Mouse (Mus musculus) midbrain, embryonic 10.5 days (tissue): Measurements from ENCODE around the gene Bclaf3. TPM values are rescaled to one million over a fixed set of nuclear protein-coding genes. Genes with fewer than 3 reads are reported as not detected.

Source experiments
- DNase-seq: peaks from one replicate; pipeline ENCODE4 v3.0.0-alpha.2; 2017; ENCODE audit warnings: low spot score
- H3K27ac ChIP-seq: fragments of 300-500 bp; sonication (generic); replicated peaks from 2 replicates; pipeline ENCODE4 v1.5.1; 2016; ENCODE audit warnings: mild to moderate bottlenecking
- H3K27me3 ChIP-seq: fragments of 300-500 bp; sonication (generic); 2 replicates; pipeline ENCODE4 v1.6.1; 2016; ENCODE audit warnings: low read depth, mild to moderate bottlenecking; ENCODE audit not compliant: poor library complexity, severe bottlenecking
- H3K36me3 ChIP-seq: fragments of 300-500 bp; sonication (generic); 2 replicates; pipeline ENCODE4 v1.6.1; 2016; ENCODE audit warnings: mild to moderate bottlenecking, moderate library complexity
- H3K4me1 ChIP-seq: fragments of 300-500 bp; sonication (generic); 2 replicates; pipeline ENCODE4 v1.6.1; 2016
- H3K4me3 ChIP-seq: fragments of 300-500 bp; sonication (generic); 2 replicates; pipeline ENCODE4 v1.5.1; 2016; ENCODE audit warnings: mild to moderate bottlenecking, moderate library complexity
- H3K9me3 ChIP-seq: fragments of 300-500 bp; sonication (generic); replicated peaks from 2 replicates; pipeline ENCODE4 v1.6.1; 2016; ENCODE audit warnings: mild to moderate bottlenecking
- WGBS: fragments of 180-500 bp; shearing (Covaris S2); methylation state at CpG from one replicate; pipeline ENCODE4 v1.1.7; 2016; 5-methylcytosine and 5-hydroxymethylcytosine counted together
- polyA plus RNA-seq: library from polyadenylated mRNA; unstranded; fragments of >200 nt; fragmentation: Nextera tagmentation; extraction: Ambion mirVana; gene quantifications from 2 replicates; pipeline ENCODE4 v1.2.1, GENCODE M21; 2016

Gene Bclaf3
- polyA plus RNA-seq, 1 experiment from 2014 or later: 23.2 TPM

- Histone ChIP-seq H3K27me3 (peaks cover 87% of the 10 kb centered on the region), H3K4me1 (peaks cover 18% of the 10 kb centered on the region; the same call in 1 of the 2 replicates), H3K4me3 (no peak overlapping the region), H3K27ac (no peak overlapping the region), H3K36me3 (no peaks in the 10 kb centered on the region), H3K9me3 (no peaks in the 10 kb centered on the region)
- DNase-seq: no peak
- 26% methylated on average over 2 of the region's 2 CpGs for WGBS
These were observed 102.7 kb downstream of the Bclaf3 start for GRCm38 (mm10) chrX:159629203-159629602.

DNA sequence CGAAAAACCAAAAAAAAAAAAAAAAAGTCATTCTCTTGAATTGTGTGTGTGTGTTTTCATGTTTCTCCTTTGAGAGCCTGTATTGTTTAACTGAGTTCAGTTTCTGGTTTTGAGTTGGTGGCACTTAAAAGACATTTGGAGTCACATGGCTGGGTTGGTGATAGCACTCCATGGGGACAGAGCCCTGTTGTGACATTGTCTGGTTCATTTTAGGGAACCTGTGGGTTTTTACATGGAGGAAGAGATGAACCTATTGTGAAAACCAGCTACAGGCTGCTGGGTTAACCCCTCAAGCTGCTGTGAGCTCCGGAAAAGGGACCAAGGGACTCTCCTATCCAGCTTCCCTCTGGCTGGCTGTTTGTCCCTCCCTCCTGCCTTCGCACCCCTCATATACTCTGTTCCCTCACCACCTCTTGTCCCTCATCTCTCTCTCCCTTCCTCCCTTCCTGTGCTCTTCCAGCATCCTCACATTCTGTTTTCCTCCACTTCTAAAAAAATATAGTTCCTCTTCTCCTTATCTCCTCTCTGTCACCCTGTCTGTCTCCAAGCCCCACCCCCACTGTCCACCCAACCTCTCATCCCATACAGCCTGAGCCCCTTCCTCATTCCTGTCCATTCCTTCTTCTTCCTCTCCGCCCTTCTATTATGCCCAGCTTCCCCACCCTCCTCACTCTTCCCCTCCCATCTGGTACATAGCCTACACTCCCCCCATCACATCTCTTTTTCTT, 112.2 kb downstream of the Bclaf3 start:
- H3K36me3 ChIP-seq: no peaks in the 10 kb centered on the region
- H3K27ac ChIP-seq: no peak overlapping the region
- H3K4me1 ChIP-seq: no peaks in the 10 kb centered on the region
- 76% methylated on average over 4 of the region's 4 CpGs for WGBS
- no peak for DNase-seq
- no peak overlapping the region for H3K4me3 ChIP-seq
- H3K27me3 ChIP-seq: peaks cover 62% of the 10 kb centered on the region
- H3K9me3 ChIP-seq: no peaks in the 10 kb centered on the region

- peaks cover 65% of the 10 kb centered on the region for H3K27me3 ChIP-seq
- H3K9me3 ChIP-seq: no peaks in the 10 kb centered on the region
- WGBS: 64% methylated on average over 4 of the region's 4 CpGs
- H3K4me3 ChIP-seq: no peak overlapping the region
- H3K36me3 ChIP-seq: no peaks in the 10 kb centered on the region
- H3K4me1 ChIP-seq: no peaks in the 10 kb centered on the region
- no peak for DNase-seq
- no peak overlapping the region for H3K27ac ChIP-seq
These were observed 113.5 kb downstream of the Bclaf3 start for GRCm38 (mm10) chrX:159639991-159640390.

Other genes starting within 250 kb of the Bclaf3 start
- 153 and 179 TPM in 2 replicates for gene Eif1ax, start 154.5 kb upstream of the Bclaf3 start, polyA plus RNA-seq
- 11.4 and 14.8 TPM in 2 replicates for gene Map7d2, start 112.1 kb upstream of the Bclaf3 start, polyA plus RNA-seq
- 21.1 and 26.9 TPM in 2 replicates for gene Sh3kbp1, start 100.6 kb downstream of the Bclaf3 start, polyA plus RNA-seq